Comparison of ENCODE assay signal across 8 mouse cellular contexts in genomic region chr3:80913111-80913778, GRCm38 (mm10). TPM values are rescaled to one million over a fixed set of nuclear protein-coding genes. Genes with fewer than 3 reads are reported as not detected.
A peak's percentile ranks its signal among the peaks of the same experiment; 100 is the strongest.
DNase-seq lines count a peak whose midpoint lies in the region; ATAC-seq lines count a peak whose summit lies in the region.

Gene Glrb (minus strand): TSS chr3:80913660.

- peak; percentile 12 for DNase-seq in ovary, postnatal 10 days (ENCODE audit: low spot score)
- no peak for DNase-seq in ovary, adult 18-20 months (ENCODE audit: low spot score)
- DNase-seq in cerebellum, postnatal 10 days = peak; percentile 86 to 88
- peak; percentile 26 to 48 for DNase-seq in frontal cortex, postnatal 14 days (ENCODE audit: low spot score in 2 of 2)
- DNase-seq in kidney, postnatal 14 days = peak; percentile 22
- DNase-seq in right cerebral cortex, adult 2 months (ENCODE audit: low spot score in 2 of 2) = peak; percentile 62 to 68
- no peak for DNase-seq in spleen, postnatal 36 days (ENCODE audit: low spot score in 2 of 2)

- H3K9me3 ChIP-seq in liver, embryonic 15.5 days (replicated peaks) = no peaks in the 10 kb centered on the region

- no peak within 1 kb of the TSS for H3K9ac ChIP-seq in liver, embryonic 15.5 days

- no peak within 1 kb of the TSS for H3K27ac ChIP-seq in liver, embryonic 15.5 days (replicated peaks)

- peaks cover 29% of the 10 kb centered on the region for H3K27me3 ChIP-seq in liver, embryonic 15.5 days

- no peaks in the 10 kb centered on the region for H3K36me3 ChIP-seq in liver, embryonic 15.5 days (replicated peaks)

- no peaks in the 10 kb centered on the region for H3K4me1 ChIP-seq in liver, embryonic 15.5 days (replicated peaks)

- 2% methylated on average over 47 of the region's 76 CpGs for WGBS in liver, embryonic 15.5 days (ENCODE audit: insufficient replicate concordance)

- H3K4me3 ChIP-seq in liver, embryonic 15.5 days (replicated peaks) = peak within 1 kb of the TSS; percentile 44

- H3K4me2 ChIP-seq in liver, embryonic 15.5 days = peak within 1 kb of the TSS; percentile 64

- no peak for ATAC-seq in liver, embryonic 15.5 days (ENCODE audit: insufficient read depth)

RNA-seq across cellular contexts. Expression of gene Glrb, which starts in this region (rescaled TPM):
- 0.09 and 0.13 TPM in 2 replicates for polyA plus RNA-seq in liver, embryonic 15.5 days (2015; fragmentation: Nextera tagmentation; extraction: Ambion mirVana)

Comparison
In these comparisons a context has a peak if more than half of its experiments do, and no peak if none do; other contexts are left out.
1. DNase-seq: peak in ovary, postnatal 10 days (single experiment), cerebellum, postnatal 10 days (2 of 2), frontal cortex, postnatal 14 days (2 of 2), kidney, postnatal 14 days (single experiment) and right cerebral cortex, adult 2 months (2 of 2); none in ovary, adult 18-20 months (single experiment) and spleen, postnatal 36 days (0 of 2).